Mouse (Mus musculus): ENCODE data around the gene Tacc2. TPM values are rescaled to one million over a fixed set of nuclear protein-coding genes. Genes with fewer than 3 reads are reported as not detected.
A peak's percentile ranks its signal among the peaks of the same experiment; 100 is the strongest.

Tacc2 gene
- polyA plus RNA-seq, 1 experiment from 2014 or later: 35.9 TPM

GRCm38 (mm10) chr7:130624299-130624698 lies 47.1 kb downstream of the Tacc2 start:
- ATAC-seq (replicated peaks; ENCODE audit: low FRiP score): no peak
- Histone ChIP-seq H3K36me3 (peaks cover 2% of the 10 kb centered on the region; the same call in 1 of the 2 replicates), H3K27ac (no peak overlapping the region), H3K4me1 (peaks cover 7% of the 10 kb centered on the region), H3K9ac (no peak overlapping the region), H3K4me3 (replicated peaks) (no peak overlapping the region), H3K9me3 (replicated peaks) (no peaks in the 10 kb centered on the region), H3K27me3 (no peaks in the 10 kb centered on the region), H3K4me2 (no peak overlapping the region)
- 90% methylated on average over 9 of the region's 9 CpGs for WGBS

GRCm38 (mm10) chr7:130625361-130625760 lies 48.1 kb downstream of the Tacc2 start:
- 85% methylated on average over 7 of the region's 7 CpGs for WGBS
- H3K9me3 ChIP-seq (replicated peaks): no peaks in the 10 kb centered on the region

GRCm38 (mm10) chr7:130628601-130629000 lies 51.4 kb downstream of the Tacc2 start:
- WGBS: 52% methylated on average over 1 of the region's 1 CpGs
- H3K4me3 ChIP-seq (replicated peaks): no peak overlapping the region
- peaks cover 2% of the 10 kb centered on the region; the same call in 1 of the 2 replicates for H3K36me3 ChIP-seq
- no peak overlapping the region for H3K27ac ChIP-seq
- ATAC-seq (replicated peaks; ENCODE audit: low FRiP score): no peak
- H3K9ac ChIP-seq: no peak overlapping the region
- H3K4me2 ChIP-seq: no peak overlapping the region
- no peaks in the 10 kb centered on the region for H3K27me3 ChIP-seq
- H3K9me3 ChIP-seq (replicated peaks): no peaks in the 10 kb centered on the region
- H3K4me1 ChIP-seq: peaks cover 16% of the 10 kb centered on the region

More at GRCm38 (mm10) chr7:130625361-130625760, 48.1 kb downstream of the Tacc2 start:
- Histone ChIP-seq H3K9ac (no peak overlapping the region), H3K36me3 (peaks cover 2% of the 10 kb centered on the region; the same call in 1 of the 2 replicates), H3K4me3 (replicated peaks) (no peak overlapping the region), H3K4me2 (no peak overlapping the region), H3K27me3 (no peaks in the 10 kb centered on the region), H3K4me1 (peaks cover 7% of the 10 kb centered on the region), H3K27ac (no peak overlapping the region)
- ATAC-seq (replicated peaks; ENCODE audit: low FRiP score): no peak

GRCm38 (mm10) chr7:130629999-130630398 lies 52.8 kb downstream of the Tacc2 start:
- Histone ChIP-seq H3K4me2 (no peak overlapping the region), H3K27ac (no peak overlapping the region), H3K9ac (no peak overlapping the region), H3K9me3 (replicated peaks) (no peaks in the 10 kb centered on the region), H3K27me3 (no peaks in the 10 kb centered on the region), H3K4me1 (peaks cover 22% of the 10 kb centered on the region), H3K4me3 (replicated peaks) (no peak overlapping the region), H3K36me3 (no peaks in the 10 kb centered on the region)
- WGBS: 90% methylated on average over 7 of the region's 7 CpGs
- no peak for ATAC-seq (replicated peaks; ENCODE audit: low FRiP score)

- H3K4me3 ChIP-seq (replicated peaks): no peak overlapping the region
- WGBS: 89% methylated on average over 3 of the region's 3 CpGs
- peaks cover 30% of the 10 kb centered on the region for H3K4me1 ChIP-seq
- ATAC-seq (replicated peaks; ENCODE audit: low FRiP score): no peak
- H3K4me2 ChIP-seq: no peak overlapping the region
- H3K27me3 ChIP-seq: no peaks in the 10 kb centered on the region
- no peaks in the 10 kb centered on the region for H3K9me3 ChIP-seq (replicated peaks)
- 0 out of 2 replicates have a peak overlapping the region, but pooled peaks have one; percentile 33 for H3K27ac ChIP-seq
- H3K36me3 ChIP-seq: no peaks in the 10 kb centered on the region
- H3K9ac ChIP-seq: no peak overlapping the region
These were observed 53.7 kb downstream of the Tacc2 start for GRCm38 (mm10) chr7:130630956-130631355.

GRCm38 (mm10) chr7:130631553-130632378 lies 54.5 kb downstream of the Tacc2 start:
- Histone ChIP-seq H3K4me3 (replicated peaks) (no peak overlapping the region), H3K27me3 (no peaks in the 10 kb centered on the region), H3K27ac (peak overlapping the region; percentile 33), H3K4me2 (peak overlapping the region; percentile 22; the same call in 1 of the 2 replicates), H3K4me1 (peaks cover 33% of the 10 kb centered on the region), H3K9me3 (replicated peaks) (no peaks in the 10 kb centered on the region), H3K36me3 (no peaks in the 10 kb centered on the region), H3K9ac (no peak overlapping the region)
- WGBS: 33% methylated on average over 22 of the region's 22 CpGs
- peak; percentile 78 for ATAC-seq (replicated peaks; ENCODE audit: low FRiP score)

GRCm38 (mm10) chr7:130632379-130632732 lies 55.1 kb downstream of the Tacc2 start:
- no peaks in the 10 kb centered on the region for H3K9me3 ChIP-seq (replicated peaks)

GRCm38 (mm10) chr7:130634259-130634871 lies 57.1 kb downstream of the Tacc2 start:
- Histone ChIP-seq H3K27ac (no peak overlapping the region), H3K4me2 (no peak overlapping the region), H3K4me3 (replicated peaks) (no peak overlapping the region), H3K36me3 (no peaks in the 10 kb centered on the region), H3K27me3 (no peaks in the 10 kb centered on the region), H3K9me3 (replicated peaks) (no peaks in the 10 kb centered on the region), H3K9ac (no peak overlapping the region), H3K4me1 (peaks cover 50% of the 10 kb centered on the region)
- no peak; the same call in 1 of the 2 replicates for ATAC-seq (replicated peaks; ENCODE audit: low FRiP score)
- WGBS: 74% methylated on average over 4 of the region's 4 CpGs

More at GRCm38 (mm10) chr7:130632379-130632732, 55.1 kb downstream of the Tacc2 start:
- Histone ChIP-seq H3K27ac (peak overlapping the region; percentile 33), H3K27me3 (no peaks in the 10 kb centered on the region), H3K4me1 (peaks cover 39% of the 10 kb centered on the region), H3K9ac (no peak overlapping the region), H3K4me3 (replicated peaks) (no peak overlapping the region), H3K36me3 (no peaks in the 10 kb centered on the region), H3K4me2 (no peak overlapping the region)
- 95% methylated on average over 5 of the region's 5 CpGs for WGBS
- no peak for ATAC-seq (replicated peaks; ENCODE audit: low FRiP score)

GRCm38 (mm10) chr7:130635212-130635611 lies 58.0 kb downstream of the Tacc2 start:
- Histone ChIP-seq H3K27ac (no peak overlapping the region), H3K9ac (no peak overlapping the region), H3K36me3 (no peaks in the 10 kb centered on the region), H3K4me3 (replicated peaks) (no peak overlapping the region), H3K27me3 (no peaks in the 10 kb centered on the region), H3K4me1 (peaks cover 50% of the 10 kb centered on the region), H3K4me2 (no peak overlapping the region), H3K9me3 (replicated peaks) (no peaks in the 10 kb centered on the region)
- no peak for ATAC-seq (replicated peaks; ENCODE audit: low FRiP score)
- 53% methylated on average over 7 of the region's 7 CpGs for WGBS

- no peaks in the 10 kb centered on the region for H3K27me3 ChIP-seq
These were observed 59.0 kb downstream of the Tacc2 start for GRCm38 (mm10) chr7:130636274-130636673.

GRCm38 (mm10) chr7:130636902-130637301 lies 59.7 kb downstream of the Tacc2 start:
- Histone ChIP-seq H3K9me3 (replicated peaks) (no peaks in the 10 kb centered on the region), H3K4me2 (no peak overlapping the region), H3K27ac (no peak overlapping the region), H3K9ac (no peak overlapping the region), H3K4me3 (replicated peaks) (no peak overlapping the region), H3K36me3 (no peaks in the 10 kb centered on the region), H3K4me1 (peaks cover 41% of the 10 kb centered on the region), H3K27me3 (no peaks in the 10 kb centered on the region)
- no peak for ATAC-seq (replicated peaks; ENCODE audit: low FRiP score)
- 85% methylated on average over 4 of the region's 4 CpGs for WGBS

More at GRCm38 (mm10) chr7:130636274-130636673, 59.0 kb downstream of the Tacc2 start:
- no peaks in the 10 kb centered on the region for H3K36me3 ChIP-seq
- H3K4me2 ChIP-seq: no peak overlapping the region
- H3K27ac ChIP-seq: no peak overlapping the region
- H3K4me1 ChIP-seq: peaks cover 47% of the 10 kb centered on the region
- ATAC-seq (replicated peaks; ENCODE audit: low FRiP score): no peak
- H3K9ac ChIP-seq: no peak overlapping the region
- H3K4me3 ChIP-seq (replicated peaks): no peak overlapping the region
- 64% methylated on average over 3 of the region's 3 CpGs for WGBS
- H3K9me3 ChIP-seq (replicated peaks): no peaks in the 10 kb centered on the region

GRCm38 (mm10) chr7:130637811-130638210 lies 60.6 kb downstream of the Tacc2 start:
- WGBS: 14% methylated on average over 6 of the region's 6 CpGs
- no peaks in the 10 kb centered on the region for H3K36me3 ChIP-seq
- no peaks in the 10 kb centered on the region for H3K9me3 ChIP-seq (replicated peaks)
- no peak overlapping the region for H3K9ac ChIP-seq
- H3K27me3 ChIP-seq: no peaks in the 10 kb centered on the region
- H3K27ac ChIP-seq: peak overlapping the region; percentile 45
- no peak overlapping the region for H3K4me3 ChIP-seq (replicated peaks)
- H3K4me1 ChIP-seq: peaks cover 34% of the 10 kb centered on the region
- H3K4me2 ChIP-seq: no peak overlapping the region
- ATAC-seq (replicated peaks; ENCODE audit: low FRiP score): no peak

All from kidney, embryonic 15.5 days (tissue).